Mouse (Mus musculus) G1E (cell line): ENCODE measurements at regions not wholly inside any gene's neighbourhood (a gene's known extent, or its start where the extent isn't known, plus 50 kb on each side); places are given as distances from the start of the nearest gene placed in this dataset.

Source experiments
- ATAC-seq: 2 replicates; pipeline ENCODE4 v1.8.0; 2016; ENCODE audit warnings: mild to moderate bottlenecking; ENCODE audit not compliant: insufficient number of reproducible peaks, poor library complexity, low FRiP score, severe bottlenecking; ENCODE audit errors: extremely low read depth
- DNase-seq: peaks from one replicate; pipeline ENCODE4 v3.0.0; 2012; ENCODE audit warnings: low spot score
- H3K27me3 ChIP-seq: 2 replicates; pipeline ENCODE4 v1.6.1; 2012; ENCODE audit warnings: mild to moderate bottlenecking, low read length, inconsistent platforms; ENCODE audit not compliant: insufficient read depth
- H3K36me3 ChIP-seq: replicated peaks from 2 replicates; pipeline ENCODE3; 2012; ENCODE audit warnings: mild to moderate bottlenecking, inconsistent platforms
- H3K4me1 ChIP-seq: 2 replicates; pipeline ENCODE4 v1.6.1; 2012; ENCODE audit warnings: low read depth, low read length, inconsistent platforms, mixed read lengths; ENCODE audit not compliant: insufficient read depth
- H3K4me3 ChIP-seq: 2 replicates; pipeline ENCODE4 v1.5.1; 2012; ENCODE audit warnings: low read depth, mild to moderate bottlenecking, inconsistent platforms, low read length, moderate library complexity, mixed read lengths
- H3K9me3 ChIP-seq: replicated peaks from 2 replicates; pipeline ENCODE4 v1.6.1; 2012; ENCODE audit warnings: inconsistent platforms
- CTCF ChIP-seq: IDR thresholded peaks from 2 replicates; pipeline ENCODE4 v1.5.1; 2012; ENCODE audit warnings: low read depth, low read length, inconsistent platforms, mixed read lengths
- GATA1 ChIP-seq: IDR thresholded peaks from 2 replicates; pipeline ENCODE4 v1.6.1; 2012; ENCODE audit warnings: borderline replicate concordance, low read length, inconsistent platforms, mixed read lengths
- GATA2 ChIP-seq: IDR thresholded peaks from 2 replicates; pipeline ENCODE4 v1.6.1; 2012; ENCODE audit warnings: low read depth, low read length, inconsistent platforms, borderline replicate concordance
- POLR2AphosphoS5 ChIP-seq: IDR thresholded peaks from 2 replicates; pipeline ENCODE4 v1.6.1; 2012; ENCODE audit warnings: low read depth, low read length, inconsistent platforms; ENCODE audit not compliant: insufficient replicate concordance
- TAL1 ChIP-seq: conservative IDR thresholded peaks from 2 replicates; pipeline ENCODE4 v1.6.1; 2012; ENCODE audit warnings: low read depth, low read length, inconsistent platforms, mixed read lengths

DNA sequence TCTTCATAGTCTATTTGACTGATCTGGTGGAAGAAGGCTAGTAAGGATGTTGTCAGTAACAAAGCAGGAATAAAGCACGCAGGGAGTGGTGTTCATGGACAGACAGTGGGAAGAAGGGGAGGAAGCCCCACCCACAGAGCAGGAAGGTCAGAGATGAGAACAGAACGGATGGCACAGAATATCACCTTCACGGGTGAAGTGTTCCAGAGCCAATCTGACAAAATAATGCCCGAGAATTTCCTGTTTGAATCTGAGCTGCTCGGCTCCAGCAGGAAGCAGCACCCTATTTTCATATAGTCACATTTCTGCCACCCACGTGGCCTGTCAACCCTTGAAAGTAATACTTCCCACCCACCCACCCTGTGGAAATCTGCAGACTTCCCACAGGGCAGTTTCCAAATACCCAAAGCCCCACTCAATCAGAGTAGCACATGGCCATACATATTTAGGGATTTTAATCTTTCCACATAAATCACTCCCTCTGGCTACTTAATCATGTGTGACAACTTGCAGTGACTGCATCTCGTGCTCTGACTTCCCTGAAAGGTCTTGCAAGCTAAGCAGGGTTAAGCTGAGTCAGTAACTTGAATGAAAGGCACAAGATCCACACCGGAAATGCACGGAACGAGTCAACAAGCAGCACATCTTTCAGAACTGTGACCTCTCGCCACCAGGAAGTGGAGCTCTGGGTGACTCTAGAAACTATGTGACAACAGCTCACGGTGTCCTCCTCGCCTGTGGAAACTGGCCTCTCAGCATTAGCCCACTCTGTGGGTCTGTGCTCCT lies 158.0 kb upstream of the Creb1 start:
- Histone ChIP-seq H3K9me3 (no peaks in the 10 kb centered on the region), H3K4me3 (no peak overlapping the region), H3K4me1 (no peaks in the 10 kb centered on the region), H3K27me3 (peaks cover 2% of the 10 kb centered on the region; the same call in 1 of the 2 replicates), H3K36me3 (no peaks in the 10 kb centered on the region)
- DNase-seq (no peak), ATAC-seq (no peak)
- TF ChIP-seq CTCF (no peak), GATA2 (no peak), TAL1 (no peak), POLR2AphosphoS5 (no peak), GATA1 (no peak)

DNA sequence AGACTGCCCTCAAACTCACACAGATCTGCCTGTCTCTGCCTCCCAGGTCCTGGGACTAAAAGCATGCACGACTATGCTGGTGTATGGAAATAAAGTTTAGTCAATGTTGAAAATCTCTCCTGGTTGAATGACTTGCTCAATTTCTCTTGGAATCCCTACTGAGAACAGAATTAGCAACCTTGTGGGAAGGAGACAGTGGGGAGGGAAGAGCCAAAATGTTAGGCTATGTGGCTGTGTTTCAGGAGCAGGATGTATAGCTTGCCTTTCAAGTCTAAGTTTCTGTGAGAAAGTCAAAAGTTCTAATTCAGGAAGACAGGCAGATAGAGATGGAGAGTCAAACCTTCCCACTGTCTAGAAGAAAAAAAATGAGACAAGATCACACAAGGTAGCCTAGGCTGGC lies 168.3 kb upstream of the Creb1 start:
- no peaks in the 10 kb centered on the region for H3K36me3 ChIP-seq
- no peaks in the 10 kb centered on the region for H3K9me3 ChIP-seq
- no peak overlapping the region for H3K4me3 ChIP-seq
- DNase-seq (no peak), ATAC-seq (no peak)
- no peaks in the 10 kb centered on the region for H3K27me3 ChIP-seq
- TF ChIP-seq GATA1 (no peak), CTCF (no peak), POLR2AphosphoS5 (no peak), GATA2 (no peak), TAL1 (no peak)
- H3K4me1 ChIP-seq: no peaks in the 10 kb centered on the region

- TF ChIP-seq GATA2: no peak
- no peak for TF ChIP-seq GATA1
- no peak for TF ChIP-seq POLR2AphosphoS5
- TF ChIP-seq TAL1: no peak
- no peak for TF ChIP-seq CTCF
- DNase-seq (no peak), ATAC-seq (no peak)
- no peaks in the 10 kb centered on the region for H3K36me3 ChIP-seq
- H3K27me3 ChIP-seq: peaks cover 2% of the 10 kb centered on the region; the same call in 1 of the 2 replicates
- H3K4me3 ChIP-seq: no peak overlapping the region
- H3K4me1 ChIP-seq: no peaks in the 10 kb centered on the region
- no peaks in the 10 kb centered on the region for H3K9me3 ChIP-seq
Measured at GRCm38 (mm10) chr1:64361959-64362638, 170.3 kb upstream of the Creb1 start.

- Histone ChIP-seq H3K4me1 (no peaks in the 10 kb centered on the region), H3K9me3 (no peaks in the 10 kb centered on the region), H3K4me3 (no peak overlapping the region), H3K27me3 (peaks cover 2% of the 10 kb centered on the region; the same call in 1 of the 2 replicates), H3K36me3 (no peaks in the 10 kb centered on the region)
- TF ChIP-seq TAL1: no peak
- TF ChIP-seq GATA1: no peak
- TF ChIP-seq GATA2: no peak
- no peak for TF ChIP-seq CTCF
- no peak for TF ChIP-seq POLR2AphosphoS5
- DNase-seq (no peak), ATAC-seq (no peak)
Measured at GRCm38 (mm10) chr1:64343268-64343667, 189.2 kb upstream of the Creb1 start.

DNA sequence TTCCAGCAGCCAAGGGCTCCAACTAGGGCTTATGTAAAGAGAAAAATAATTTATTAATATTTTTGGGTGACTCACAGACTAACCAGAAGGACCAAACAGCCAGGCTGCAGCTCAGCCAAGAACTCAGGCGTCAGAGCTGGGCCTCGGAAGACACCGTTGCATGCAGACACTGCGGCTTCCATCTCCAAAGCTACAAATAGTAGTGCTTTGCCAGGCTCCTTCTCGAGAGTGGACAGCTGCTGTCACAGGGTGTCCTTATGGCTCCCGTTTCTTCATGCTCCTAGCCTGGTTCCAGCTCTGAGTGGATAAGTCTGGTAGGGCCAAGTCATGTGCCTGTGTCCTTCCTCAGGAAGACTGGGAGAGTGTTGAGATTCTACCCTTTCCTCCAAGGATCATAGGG lies 190.8 kb upstream of the Creb1 start:
- Histone ChIP-seq H3K4me3 (no peak overlapping the region), H3K36me3 (no peaks in the 10 kb centered on the region), H3K4me1 (no peaks in the 10 kb centered on the region), H3K27me3 (peaks cover 2% of the 10 kb centered on the region; the same call in 1 of the 2 replicates), H3K9me3 (no peaks in the 10 kb centered on the region)
- ATAC-seq (no peak), DNase-seq (no peak)
- TF ChIP-seq GATA1: no peak
- no peak for TF ChIP-seq GATA2
- TF ChIP-seq POLR2AphosphoS5: no peak
- no peak for TF ChIP-seq CTCF
- no peak for TF ChIP-seq TAL1

- no peak overlapping the region for H3K4me3 ChIP-seq
- peaks cover 2% of the 10 kb centered on the region; the same call in 1 of the 2 replicates for H3K27me3 ChIP-seq
- DNase-seq: no peak
- TF ChIP-seq TAL1 (no peak), GATA1 (no peak), POLR2AphosphoS5 (no peak), CTCF (no peak), GATA2 (no peak)
- no peaks in the 10 kb centered on the region for H3K9me3 ChIP-seq
- no peak for ATAC-seq
- H3K36me3 ChIP-seq: no peaks in the 10 kb centered on the region
- H3K4me1 ChIP-seq: no peaks in the 10 kb centered on the region
Measured at GRCm38 (mm10) chr1:64338575-64338961, 193.9 kb upstream of the Creb1 start.
